Mouse (Mus musculus) cerebellum, postnatal 36 days (tissue): ENCODE data around the gene Pecr.

Experiments
- DNase-seq, 2 experiments: peaks; one replicate each; pipeline ENCODE4 v3.0.0; 2021 to 2022; ENCODE audit warnings: mixed read lengths in 2 of 2

Gene Pecr

GRCm38 (mm10) chr1:72283992-72284485, at the start of gene Pecr, which contains the start of gene Tmem169:
TSS of gene Pecr (minus strand) at chr1:72284314.
TSS of gene Tmem169 (plus strand) at chr1:72284369.
- DNase-seq = peak; percentile 93 to 95

- DNase-seq = no peak
Observed at GRCm38 (mm10) chr1:72326162-72326821, 42.2 kb upstream of the Pecr start.

GRCm38 (mm10) chr1:72323248-72323647, 39.1 kb upstream of the Pecr start:
- no peak for DNase-seq

DNA sequence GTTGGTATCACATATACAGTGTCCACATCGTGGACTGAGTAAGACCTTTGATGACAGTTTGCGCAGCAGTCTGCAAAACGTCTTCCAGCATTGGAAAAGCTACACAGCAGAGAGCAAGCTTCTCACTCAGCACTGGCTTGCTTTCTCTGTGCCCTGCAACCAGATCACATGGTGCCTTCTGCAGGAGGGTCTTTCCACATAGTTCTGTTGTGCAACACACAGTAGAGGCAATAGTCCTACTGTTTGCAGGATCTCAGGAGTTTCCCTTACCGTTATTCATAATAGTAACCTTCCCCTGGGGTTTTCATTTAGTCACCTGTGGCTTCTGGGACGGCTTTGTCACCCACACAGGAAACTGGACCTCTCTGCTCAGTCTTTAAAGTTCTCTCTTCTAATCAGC, 36.6 kb upstream of the Pecr start:
- no peak for DNase-seq

- DNase-seq = no peak
Observed at GRCm38 (mm10) chr1:72316901-72317300, 32.8 kb upstream of the Pecr start.

- no peak for DNase-seq
Observed at GRCm38 (mm10) chr1:72316409-72316808, 32.3 kb upstream of the Pecr start.

GRCm38 (mm10) chr1:72315447-72315846, 31.3 kb upstream of the Pecr start:
- no peak for DNase-seq

- no peak for DNase-seq
Observed at GRCm38 (mm10) chr1:72313399-72314039, 29.4 kb upstream of the Pecr start.

DNA sequence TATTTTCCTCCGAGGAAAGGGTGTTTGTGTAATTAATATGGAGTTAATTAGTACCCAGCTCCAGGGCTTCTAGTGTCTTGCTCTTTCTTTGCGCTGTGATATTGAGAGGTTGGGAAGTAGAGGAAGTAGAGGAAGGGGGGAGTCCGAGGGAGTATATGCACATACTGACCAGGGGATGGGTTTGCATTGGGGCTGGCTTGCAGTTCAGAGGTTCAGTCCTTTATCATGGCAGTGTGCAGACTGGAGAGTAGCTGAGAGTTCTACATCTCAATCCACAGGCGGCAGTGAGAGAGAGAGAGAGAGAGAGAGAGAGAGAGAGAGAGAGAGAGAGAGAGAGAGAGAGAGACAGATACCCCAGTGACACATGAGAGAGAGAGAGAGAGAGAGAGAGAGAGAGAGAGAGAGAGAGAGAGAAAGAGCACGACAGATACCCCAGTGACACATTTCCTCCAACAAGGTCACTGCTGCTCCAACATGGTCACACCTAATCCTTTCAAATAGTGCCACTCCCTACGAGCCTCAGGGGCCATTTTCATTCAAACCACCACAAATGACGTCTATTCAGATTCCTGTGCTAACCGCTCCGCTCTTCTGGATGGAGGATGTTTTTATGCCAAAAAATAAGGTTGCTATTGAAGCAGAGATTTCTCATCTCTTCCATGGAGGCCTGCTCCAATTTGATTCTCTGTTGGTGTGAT, 28.7 kb upstream of the Pecr start:
- DNase-seq = no peak

- no peak for DNase-seq
Observed at GRCm38 (mm10) chr1:72309744-72310424, 25.8 kb upstream of the Pecr start.

- DNase-seq = no peak
Observed at GRCm38 (mm10) chr1:72308919-72309318, 24.8 kb upstream of the Pecr start.

GRCm38 (mm10) chr1:72307317-72307798, 23.2 kb upstream of the Pecr start, which contains the start of gene Xrcc5:
TSS of gene Xrcc5 (plus strand) at chr1:72307421.
- peak; percentile 95 to 97 for DNase-seq

- peak; percentile 53 to 57 for DNase-seq
Observed at GRCm38 (mm10) chr1:72306679-72307181, 22.6 kb upstream of the Pecr start.

DNA sequence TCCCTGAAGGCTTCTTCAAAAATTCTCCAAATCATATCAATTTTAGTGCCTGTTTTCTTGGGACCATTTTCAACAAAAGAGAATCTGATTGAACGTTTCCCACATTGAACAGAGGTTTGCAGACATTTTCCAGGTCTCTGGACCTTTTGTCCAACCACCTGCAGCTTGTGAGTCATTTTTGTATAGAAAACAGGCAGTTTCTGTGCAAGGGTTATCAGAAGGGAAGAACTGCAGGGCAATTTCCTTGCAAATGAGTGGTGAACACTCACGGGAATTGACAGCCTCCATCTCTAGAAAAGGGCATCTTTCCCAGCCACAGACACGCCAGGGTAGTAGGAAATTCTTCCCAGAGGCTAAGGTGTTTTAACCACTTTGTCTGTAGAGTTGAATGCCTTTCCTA, 22.1 kb upstream of the Pecr start:
- DNase-seq = no peak

DNA sequence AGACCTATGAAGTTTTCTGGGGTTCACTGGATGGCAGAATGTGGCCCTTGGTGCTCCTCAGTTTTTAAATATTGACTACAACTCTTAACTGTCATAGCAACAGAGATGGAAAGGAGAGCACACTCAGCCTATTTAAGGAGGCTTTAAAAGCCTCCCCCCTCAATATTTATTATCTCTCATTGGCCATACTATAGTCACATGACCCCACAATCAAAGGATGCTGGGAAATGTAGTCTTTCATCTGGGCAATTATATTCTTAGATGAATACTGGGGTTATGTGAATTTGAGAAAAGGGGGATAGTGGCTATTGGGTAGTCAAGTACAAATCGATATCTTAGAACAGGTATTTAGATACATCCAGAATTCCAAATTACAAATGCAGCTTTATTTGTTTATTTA, 17.7 kb upstream of the Pecr start:
- DNase-seq = no peak

DNA sequence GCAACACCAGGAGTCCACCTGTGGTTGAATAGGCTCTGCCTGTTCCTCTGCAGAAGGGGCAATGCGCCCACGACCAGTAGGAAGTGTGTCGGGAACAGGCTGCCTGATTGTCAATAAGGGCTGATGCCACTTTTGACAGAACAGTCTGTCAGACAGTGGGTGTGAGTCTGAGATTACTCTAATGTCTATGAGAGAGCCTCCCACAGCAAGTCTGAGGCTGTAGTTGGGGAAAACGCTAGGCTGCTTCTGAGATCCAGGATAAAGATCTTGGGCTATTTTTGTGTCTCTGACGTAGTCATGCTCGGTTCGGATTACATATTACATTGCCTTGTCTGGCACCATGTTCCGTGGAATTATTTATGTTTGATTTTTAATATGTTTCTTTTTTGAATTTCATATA, 11.6 kb upstream of the Pecr start:
- DNase-seq = no peak

DNA sequence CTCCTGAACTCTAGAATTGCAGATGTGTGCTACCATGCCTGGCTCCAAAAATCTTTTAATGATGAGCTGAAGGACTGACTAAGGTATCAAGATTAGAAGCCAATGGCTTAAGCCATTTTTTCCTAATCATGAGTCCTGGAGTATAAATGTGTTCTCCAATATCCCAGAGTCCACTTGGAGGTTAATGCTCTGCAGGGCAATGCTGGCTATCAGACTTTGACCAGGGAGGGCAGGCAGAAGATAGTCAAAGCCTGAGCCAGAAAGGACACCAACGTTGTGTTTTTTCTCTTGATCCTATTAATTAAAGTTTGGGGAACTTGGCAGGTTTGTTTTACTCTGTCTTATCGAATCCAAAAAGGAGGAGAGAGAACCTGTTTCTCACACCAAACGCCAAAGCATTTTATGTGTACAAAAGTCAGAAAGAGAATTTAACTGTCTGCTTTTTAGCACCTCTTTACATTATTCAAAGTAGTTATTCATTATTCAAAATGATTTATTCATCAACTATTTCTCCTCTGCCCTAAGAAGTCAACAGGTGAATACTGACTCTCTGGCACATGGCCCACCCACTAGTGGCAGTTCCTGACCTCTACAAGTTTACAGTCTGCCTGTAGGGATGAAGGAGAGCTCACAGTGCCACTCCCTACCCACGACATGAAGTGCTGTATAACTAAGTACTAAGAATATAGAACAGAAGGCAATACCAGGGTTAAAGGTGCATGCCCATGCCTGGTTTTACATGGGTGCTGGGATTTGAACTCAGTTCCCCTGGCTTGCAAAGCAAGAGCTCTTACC, 10.0 kb upstream of the Pecr start:
- DNase-seq = no peak

DNA sequence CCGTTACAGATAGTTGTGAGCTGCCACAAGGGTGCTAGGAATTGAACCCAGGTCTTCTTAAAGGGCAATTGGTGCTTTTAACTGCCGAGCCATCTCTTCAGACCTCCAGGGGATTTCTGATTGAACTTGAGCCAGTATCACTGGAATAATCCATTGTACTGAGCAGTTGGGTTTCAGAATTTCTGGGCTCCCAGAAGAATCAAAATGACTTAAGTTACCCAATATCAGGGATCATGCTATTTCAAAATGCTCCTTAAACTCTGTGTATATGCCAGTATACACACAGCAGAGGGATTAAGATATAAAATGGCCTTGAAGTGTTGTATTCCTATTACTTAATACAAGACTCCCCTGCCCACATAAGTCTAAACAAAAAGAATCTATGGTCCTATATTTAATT, 7.8 kb upstream of the Pecr start:
- DNase-seq = no peak

- no peak for DNase-seq
Observed at GRCm38 (mm10) chr1:72291421-72291820, 7.3 kb upstream of the Pecr start.

GRCm38 (mm10) chr1:72290896-72291295, 6.8 kb upstream of the Pecr start:
- no peak for DNase-seq

DNA sequence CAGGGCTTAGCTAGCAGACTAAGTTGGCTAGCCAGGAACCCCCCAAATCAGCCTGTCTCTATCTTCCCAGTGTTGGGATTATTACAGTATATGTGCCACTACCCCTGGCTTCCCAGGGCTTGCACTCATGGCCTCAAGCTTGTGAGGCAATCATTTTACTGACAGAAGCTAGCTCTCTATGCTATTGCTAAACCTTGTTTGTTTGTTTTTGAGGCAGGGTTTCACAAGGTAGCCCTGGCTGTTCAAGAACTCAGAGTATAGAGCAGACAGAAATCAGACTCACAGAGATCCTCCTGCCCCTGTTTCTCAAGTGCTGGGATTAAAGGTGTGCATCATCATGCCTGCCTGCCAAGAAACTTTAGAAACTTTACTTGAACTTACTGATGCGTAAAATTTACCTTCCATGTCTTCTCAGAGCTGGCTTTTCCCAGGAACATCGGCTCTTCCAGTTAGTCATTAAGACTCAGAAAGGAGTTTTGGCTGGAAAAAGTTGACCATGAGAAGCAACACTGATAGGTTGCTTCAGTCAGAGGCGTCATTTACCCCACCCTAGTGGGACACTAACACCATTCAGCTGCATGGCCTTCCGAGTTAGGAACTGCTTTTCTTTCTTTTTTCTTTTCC, 4.5 kb upstream of the Pecr start:
- DNase-seq = no peak
